Mouse (Mus musculus): ENCODE results near the gene Nub1.

Gene Nub1

DNA sequence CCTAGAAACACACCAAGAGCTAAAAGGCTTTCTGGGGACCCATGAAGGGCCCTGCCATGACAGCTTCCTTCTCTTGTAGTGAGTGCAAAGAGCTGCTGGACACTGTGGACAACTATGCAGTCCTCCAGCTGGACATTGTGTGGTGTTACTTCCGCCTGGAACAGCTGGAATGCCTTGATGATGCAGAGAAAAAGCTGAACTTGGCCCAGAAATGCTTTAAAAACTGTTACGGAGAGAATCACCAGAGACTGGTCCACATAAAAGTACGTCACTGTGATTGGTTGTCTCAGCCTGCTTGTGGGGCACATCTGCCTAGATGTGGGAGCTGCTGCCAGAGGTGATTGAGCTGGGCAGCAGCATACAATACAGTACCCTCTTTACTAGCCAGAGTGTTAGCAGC lies 15.9 kb downstream of the Nub1 start:
- no peak for DNase-seq (ENCODE audit: low read depth, low spot score)

DNA sequence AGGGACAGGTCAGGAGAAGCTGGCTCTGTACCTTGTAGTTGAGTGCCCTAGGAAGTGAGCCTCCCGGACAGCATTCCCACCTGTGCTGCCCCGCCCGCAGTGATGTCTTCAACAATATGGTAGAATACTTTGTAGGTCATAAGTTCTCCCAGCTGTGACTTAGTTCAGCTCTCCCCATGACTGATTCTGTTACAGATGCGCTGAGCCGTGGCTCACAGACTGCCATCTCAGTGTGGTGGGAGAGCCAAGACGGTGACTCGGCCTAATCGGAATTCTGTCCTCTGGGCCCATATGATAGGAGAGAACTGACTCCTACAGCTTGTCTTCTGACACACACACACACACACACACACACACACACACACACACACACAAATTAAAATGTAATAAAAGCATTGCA lies 19.3 kb downstream of the Nub1 start:
- no peak for DNase-seq (ENCODE audit: low read depth, low spot score)

DNA sequence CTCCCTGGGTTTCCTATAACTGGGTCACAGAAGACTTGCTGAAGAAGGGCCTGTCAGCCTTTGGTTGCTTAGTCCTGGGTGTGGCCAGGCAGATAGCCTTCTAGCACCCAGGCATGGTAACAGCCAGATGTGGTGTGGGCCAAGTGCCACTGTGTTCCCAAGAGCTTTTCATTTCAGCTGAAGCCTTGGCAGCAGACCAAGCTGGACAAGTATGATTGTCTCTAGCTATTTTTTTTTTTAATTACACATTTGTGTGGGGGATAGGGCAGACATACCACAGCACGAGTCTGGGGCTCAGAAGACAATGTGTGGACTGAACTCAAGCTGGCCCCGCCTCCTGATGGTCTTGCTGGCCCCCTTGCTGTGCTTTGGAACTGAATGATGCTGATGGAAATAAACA lies 24.6 kb downstream of the Nub1 start:
- no peak for DNase-seq (ENCODE audit: low read depth, low spot score)

DNA sequence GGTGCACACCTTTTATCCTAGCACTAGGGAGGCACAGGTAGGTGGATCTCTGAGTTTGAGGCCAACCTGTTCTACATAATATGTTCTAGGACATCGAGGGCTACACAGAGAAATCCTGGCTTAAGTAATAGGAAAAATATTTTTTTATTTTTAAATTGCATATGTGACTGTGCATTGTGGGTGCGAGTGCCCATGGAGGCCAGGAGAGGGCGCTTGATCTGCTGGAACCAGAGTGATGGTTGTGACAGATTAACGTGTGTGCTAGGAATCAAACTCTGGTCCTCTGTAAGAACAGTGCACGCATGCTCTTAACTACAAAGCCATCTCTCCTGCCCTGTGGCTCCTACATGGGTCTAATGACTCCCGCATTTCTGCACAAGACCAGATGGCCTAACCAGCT lies 26.3 kb downstream of the Nub1 start:
- DNase-seq (ENCODE audit: low read depth, low spot score), result no peak

DNA sequence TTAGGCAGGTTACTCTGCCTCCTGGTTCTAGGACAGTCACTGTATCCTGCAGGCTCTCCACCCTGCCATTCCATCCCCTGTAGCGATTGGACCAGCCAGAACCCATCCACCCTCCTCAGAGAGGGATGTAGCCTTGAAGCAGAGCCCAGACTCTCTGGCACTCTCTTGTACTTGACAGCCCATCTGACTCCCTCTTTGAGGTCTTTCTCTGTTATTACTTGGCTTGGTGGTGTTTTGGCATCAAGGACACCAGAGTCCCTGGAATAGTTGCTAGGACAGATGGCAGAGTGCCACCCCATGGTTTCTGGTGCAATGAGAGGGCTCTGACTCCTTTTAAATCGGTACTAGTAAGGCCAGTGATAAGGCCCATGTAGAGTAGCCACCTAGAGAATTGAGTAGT lies 27.9 kb downstream of the Nub1 start:
- DNase-seq (ENCODE audit: low read depth, low spot score), result no peak

DNA sequence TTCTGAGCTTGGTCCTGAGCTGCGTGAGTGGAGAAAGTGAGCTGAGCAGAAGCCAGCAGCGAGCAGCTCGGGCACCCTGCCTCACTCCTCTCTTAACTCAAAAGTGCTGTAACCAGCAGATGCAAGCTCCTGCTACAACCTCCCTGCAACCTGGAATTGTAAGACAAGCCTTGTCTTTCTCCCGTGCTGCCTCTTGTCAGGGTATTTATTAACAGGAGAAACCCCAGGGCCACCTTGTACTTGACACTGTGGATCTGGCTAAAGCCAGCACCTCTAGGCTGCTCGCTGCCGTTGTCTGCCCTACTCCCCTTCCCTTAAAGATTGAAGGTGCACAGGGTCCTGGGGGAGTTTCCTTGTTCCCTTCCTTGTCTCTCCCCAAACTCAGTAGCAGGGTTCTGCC lies 28.7 kb downstream of the Nub1 start:
- DNase-seq (ENCODE audit: low read depth, low spot score), result no peak

DNA sequence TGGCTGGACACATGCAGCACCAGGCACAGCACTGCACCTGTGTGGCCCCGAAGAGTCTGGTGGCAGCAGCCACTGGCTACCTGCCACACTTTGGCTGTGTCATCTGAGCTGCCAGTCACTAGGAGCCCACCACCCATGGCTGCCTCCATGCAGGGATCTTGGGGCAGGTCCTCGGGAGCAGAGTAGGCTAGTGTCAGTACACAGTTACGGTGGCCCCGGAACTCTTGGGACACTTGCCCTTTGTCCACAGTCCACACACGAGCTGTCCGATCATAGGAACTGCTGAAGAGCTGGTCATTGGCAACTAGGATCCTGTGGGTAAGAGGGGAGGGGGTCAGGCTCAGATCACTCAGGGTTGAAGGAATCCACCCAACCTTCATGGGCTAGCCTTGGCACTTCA lies 32.7 kb downstream of the Nub1 start:
- DNase-seq (ENCODE audit: low read depth, low spot score), result no peak

DNA sequence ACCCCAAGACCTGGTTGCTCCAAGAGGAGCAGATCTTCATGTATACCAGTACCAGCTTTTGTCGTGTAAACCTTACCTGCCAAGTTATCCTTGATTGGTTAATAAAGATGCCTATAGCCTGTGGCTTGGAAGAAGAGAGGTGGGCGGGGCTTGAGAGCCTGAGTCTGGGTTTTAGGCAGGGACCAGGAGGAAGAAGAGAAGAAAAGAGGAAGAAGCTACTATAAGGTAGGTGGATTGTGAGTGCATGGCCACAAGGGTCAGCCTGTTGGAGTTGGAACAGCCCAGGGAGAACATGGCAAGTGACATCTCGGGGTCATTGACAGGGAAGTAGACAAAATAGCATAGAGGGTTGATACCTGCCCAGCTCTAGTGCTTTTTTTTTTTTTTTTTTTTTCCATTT lies 34.5 kb downstream of the Nub1 start:
- DNase-seq (ENCODE audit: low read depth, low spot score), result no peak

DNA sequence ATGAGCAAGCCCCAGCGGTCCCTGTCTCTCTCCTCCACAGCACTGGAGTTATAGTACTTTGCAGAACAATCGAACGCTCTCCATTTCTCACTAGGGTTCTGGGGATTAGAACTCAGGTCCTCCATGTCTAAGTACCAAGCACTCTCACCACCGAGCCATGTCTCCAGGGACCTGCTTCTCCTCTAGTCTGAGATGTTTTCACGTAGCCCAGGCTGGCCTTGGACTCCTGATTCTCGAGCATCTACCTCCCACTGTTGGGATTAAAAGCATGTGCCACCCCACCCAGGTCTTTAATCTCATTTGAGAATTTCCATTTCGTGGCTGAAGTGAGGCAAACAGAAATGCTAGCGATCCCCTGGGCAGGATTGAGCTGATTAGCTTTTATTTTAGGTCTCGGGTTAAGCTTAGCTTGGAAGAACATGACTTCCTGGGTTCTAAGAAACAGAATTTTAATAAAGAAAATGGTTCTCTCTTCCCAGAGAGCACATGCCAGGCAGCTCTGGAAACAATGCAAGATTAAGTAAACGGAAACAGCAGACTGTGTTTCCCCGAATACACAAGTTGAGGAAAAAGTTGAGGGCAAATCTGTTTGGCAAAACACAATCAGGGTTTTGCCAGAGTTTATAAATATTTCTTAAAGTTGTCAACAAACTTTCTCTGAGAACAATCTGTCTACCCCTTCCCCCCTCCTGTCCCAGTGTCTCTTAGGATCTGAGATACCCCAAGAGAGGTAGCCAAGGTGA lies 38.4 kb downstream of the Nub1 start:
- no peak for DNase-seq (ENCODE audit: low read depth, low spot score)

DNA sequence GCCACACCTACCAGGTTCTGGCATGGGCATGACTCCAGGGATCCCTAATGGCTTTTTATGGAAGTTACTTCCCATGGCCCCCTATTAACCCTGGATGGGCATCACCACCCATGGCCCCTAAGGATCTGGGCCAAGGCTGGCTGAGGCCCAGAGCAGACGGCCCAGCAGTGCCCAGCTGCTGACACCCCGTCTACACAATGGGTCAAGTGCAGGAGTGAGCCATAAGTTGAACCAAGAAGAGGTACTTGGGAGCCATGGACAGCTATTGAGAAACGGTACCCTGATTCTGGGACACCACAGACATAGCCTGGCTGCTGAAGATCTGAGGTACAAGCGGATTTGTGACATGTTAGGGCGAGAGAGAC lies 38.9 kb downstream of the Nub1 start:
- DNase-seq (ENCODE audit: low read depth, low spot score), result no peak

DNA sequence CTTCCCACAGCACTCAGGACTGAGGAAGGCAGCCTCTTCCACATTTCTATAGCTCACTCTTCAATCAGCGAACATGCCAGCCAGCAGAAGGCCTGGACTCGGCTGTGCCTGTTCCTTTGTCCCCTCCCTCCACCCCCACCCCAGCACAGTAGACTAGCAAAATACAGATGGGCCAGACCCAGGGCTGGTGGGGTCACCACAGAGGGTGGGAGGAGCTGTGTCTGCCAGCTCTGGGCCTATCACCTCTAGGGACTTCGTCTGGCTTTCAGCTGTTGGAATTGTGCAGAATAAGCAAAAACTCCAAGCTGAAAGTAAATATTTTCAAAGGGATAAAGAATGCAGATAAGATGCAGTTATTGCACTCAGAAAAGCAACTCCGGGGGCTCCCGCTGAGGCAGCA lies 39.5 kb downstream of the Nub1 start:
- DNase-seq (ENCODE audit: low read depth, low spot score), result no peak

DNA sequence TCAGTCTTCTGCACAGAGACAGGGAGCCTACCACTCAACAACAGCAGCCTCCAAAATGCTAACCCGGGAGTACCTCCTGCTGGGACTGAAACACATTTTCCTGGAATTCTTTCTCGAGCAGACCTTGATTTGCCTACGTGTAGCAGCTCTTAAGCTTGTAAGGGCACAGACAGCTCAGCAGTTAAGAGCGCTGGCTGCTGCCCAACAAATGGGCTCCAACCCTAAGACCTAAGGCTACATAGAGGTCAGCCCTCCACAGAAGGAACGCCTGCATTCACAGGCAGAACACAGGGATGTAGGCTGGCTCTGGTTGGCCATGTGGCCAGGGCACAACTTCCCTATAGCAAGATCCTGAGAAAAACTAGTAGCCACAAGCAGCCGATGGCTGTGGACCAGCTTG lies 40.6 kb downstream of the Nub1 start:
- no peak for DNase-seq (ENCODE audit: low read depth, low spot score)

DNA sequence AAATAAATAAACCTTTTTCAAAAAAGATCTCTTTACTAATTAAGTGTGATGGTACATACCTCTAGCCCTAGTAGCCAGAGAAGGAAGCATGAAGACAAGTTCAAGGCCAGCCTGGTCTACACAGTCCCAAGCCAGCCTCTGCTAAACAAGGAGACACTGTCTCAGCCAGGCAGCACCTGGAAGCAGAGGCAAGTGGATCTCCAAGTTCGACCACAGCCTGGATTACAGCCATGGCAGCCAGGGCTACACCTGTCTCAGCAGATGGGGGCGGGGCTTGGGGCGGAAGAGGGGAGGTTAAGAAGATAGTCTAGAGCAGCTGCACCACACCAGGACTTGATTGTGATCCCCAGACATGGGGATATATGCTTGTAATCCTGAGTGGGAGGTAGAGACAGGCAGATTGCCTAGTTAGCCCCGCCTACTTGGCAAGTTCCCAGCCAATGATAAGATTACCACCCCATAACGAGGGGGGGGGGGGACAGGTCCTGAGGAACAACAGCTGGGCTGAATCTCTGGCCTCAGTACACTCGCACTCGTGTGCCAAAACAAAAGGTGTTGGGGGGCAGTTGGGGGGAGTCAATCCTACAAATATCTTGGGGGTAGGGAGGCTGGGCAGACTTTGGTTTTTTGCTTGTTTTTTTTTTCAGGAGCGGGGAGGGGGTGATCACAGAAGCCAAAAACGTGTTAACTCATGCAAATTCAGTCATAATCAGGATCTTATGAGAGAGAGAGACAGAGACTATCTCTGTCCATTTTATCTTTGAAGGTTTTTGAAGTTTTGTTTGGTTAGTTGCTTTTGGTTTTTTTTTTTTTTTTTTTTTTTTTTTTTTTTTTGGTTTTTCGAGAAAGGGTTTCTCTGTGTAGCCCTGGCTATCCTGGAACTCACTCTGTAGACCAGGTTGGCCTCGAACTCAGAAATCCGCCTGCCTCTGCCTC lies 41.8 kb downstream of the Nub1 start:
- no peak for DNase-seq (ENCODE audit: low read depth, low spot score)

DNA sequence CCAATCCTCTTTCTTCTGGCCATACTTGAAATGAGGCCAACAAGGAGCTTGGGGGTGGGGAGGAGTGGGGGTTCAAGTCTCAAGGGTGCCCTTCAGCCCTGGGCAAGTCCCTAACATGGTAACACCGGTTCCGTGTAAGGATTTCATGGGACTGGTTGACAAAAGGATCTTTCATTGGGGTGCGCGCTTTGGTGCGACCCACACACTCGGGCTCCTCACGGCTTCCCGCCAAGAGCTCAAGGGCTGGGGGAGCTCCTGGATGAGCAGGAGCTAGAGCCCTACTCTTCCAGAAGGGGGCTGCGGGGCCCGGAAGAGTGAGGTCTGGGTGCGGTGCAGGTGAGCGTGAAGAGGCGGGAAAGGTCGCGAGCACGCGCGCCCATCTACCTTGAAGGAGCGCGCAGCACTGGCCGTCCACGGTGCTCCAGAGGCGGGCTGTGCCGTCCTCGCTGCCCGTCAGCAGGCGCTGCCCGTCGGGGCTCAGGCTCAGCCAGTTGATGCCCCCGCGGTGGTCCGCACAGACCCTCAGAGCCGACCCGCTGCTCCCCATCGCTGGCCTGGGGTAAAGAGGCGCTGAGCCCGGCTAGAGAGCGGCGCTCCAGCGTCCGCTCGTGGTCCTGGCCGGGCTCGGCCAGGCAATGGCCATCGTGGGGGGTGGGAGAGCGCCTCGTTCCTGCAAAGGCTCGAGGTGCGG lies 44.6 kb downstream of the Nub1 start:
- no peak for DNase-seq (ENCODE audit: low read depth, low spot score)

DNA sequence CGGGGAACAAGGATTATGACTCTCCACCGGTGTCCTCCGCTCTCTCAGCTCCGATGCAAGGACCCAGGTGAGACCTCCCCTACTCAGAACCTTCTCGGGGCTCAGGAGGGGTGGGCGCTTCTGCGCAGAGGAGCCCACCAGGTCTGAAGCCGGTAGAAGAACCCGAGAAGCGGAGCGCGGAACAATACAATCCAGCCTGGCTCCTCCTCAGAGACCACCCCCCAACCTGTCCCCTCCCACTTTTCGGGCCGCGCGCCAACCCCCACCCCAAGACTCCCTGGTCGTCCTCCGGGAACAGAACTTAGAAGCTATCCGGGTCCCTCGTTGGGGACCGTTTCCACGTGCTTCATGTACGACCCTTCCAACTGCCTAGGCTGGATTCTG lies 45.1 kb downstream of the Nub1 start, which contains the start of gene Wdr86:
Gene Wdr86, minus strand, starts transcription at position 240 of the 384 bp plus-strand sequence.
- no peak for DNase-seq (ENCODE audit: low read depth, low spot score)

DNA sequence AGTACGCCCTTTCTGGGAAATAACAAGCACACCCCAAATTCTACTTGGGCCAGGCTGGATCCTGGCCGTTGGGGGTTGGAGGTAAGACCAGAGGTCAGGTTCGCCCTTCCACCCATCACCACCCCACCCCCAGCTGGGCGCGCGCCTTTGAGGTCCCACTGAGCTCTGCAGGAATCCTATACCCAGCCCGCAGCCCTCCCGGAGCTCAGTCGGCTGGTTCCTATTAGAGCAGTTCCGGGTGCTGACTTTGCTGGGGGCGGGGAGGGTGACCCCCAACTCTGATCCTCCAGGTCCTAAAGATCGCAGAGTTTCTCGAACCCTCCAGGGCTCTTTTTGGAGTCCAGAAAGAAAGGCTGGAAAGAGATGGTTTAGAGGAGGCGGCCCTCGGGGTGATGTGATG lies 45.7 kb downstream of the Nub1 start:
- DNase-seq (ENCODE audit: low read depth, low spot score), result no peak

DNA sequence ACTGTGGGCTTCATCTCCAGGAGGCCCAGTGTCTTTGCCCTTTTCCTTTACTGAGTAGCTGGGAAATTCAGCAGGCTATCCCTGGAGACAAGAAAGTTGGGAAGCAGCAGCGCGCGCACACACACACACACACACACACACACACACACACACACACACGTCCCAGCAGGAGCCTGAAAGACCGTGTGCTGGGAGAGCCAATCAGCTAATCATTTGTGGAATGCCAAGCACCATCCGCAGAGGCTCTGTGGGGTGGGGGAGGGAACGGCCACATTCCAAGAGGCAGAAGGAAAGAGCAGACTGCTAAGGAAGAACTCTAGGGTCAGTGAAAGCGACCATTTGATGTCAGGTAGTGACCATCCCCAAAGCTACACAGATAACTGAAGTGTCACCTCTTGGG lies 47.8 kb downstream of the Nub1 start:
- no peak for DNase-seq (ENCODE audit: low read depth, low spot score)

DNA sequence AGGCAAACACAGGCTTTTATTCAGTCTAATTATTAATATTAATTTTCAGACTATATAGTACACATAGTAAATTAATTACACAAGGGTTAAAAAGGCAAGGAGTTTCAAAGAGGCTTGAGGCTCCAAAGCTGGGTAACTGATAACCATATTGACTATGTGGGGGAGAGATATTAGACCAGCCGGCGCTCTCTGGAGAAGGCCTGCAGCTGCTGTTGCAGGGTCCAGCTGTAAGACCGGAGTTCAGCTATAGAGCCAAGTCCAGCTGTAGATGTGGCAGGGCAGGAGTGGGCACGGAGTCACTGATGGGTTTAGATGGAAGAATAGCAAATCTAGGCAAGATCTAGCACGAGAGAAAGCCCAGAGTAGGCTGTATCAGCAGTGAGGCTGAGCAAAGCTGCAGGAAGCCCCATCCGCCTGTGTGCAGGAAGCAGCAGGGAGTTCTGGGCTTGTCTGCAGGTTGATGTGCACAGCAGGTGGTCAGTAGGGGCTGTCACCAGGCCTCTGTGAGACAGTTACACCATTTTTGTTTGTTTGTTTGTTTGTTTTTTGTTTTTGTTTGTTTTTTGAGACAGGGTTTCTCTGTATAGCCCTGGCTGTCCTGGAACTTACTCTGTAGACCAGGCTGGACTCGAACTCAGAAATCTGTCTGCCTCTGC lies 48.6 kb downstream of the Nub1 start:
- no peak for DNase-seq (ENCODE audit: low read depth, low spot score)

DNA sequence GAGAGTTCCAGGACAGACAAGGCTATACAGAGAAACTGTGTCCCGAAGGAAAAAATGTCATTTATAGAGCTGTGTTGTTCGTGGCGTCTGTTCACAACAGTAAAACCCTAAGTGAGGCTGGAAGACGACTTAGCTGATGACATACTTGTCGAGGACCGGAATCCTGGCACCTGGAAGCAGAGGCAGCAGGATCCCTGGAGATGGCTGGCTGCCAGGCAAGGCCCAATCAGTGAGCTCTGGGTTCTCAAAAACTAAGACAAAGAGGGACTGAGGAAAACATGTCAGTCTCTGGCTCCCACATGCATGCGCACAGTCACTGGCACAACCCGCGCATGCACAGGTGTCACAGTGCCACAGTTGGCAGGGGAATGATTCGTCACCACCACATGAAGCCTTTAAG lies 52.3 kb downstream of the Nub1 start:
- no peak for DNase-seq (ENCODE audit: low read depth, low spot score)

DNA sequence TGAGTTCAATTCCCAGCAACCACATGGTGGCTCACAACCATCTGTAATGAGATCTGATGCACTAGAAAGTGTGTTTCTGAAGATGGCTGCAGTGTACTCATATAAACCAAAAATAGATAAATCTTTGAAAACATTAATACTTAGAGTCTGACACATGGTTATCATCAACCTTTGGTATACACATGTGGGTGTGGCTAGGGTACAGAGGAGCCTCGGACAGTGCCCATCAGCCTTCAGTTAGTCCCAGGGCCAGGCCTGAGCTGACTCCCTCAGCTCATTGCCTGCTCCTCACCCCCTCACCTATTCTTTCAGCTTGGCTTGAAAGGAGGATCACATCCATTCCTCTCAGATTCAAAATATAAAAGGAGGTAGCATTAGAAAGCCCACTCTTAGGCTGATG lies 53.2 kb downstream of the Nub1 start:
- no peak for DNase-seq (ENCODE audit: low read depth, low spot score)

DNA sequence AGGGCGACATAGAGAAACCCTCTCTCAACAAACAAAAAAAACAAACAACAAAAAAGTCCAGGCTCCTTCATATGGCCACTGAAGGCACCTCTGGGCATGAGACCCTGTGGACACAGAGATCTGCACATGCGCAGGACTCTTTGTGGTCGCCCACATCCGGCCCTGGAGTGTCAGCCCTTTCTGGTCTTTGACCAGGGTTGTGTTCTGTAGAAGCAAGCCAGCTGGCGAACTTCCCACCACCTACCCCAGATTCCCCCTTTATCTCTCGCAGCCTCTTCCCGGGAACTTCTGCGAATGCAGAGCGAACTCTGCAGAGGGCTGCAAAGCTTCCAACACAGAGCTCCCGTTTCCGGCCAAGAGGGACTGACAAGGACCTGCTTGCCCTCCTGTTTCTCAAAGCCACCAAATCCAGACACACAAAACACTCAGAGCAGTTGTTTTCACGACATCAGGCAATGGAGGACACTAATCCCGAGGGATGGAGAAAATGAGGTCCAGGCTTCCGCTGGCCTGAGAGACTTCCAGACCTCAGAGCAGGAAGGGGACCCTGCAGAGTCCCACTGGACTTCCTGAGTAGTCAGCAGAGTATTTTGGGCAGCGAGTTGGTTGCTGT lies 53.9 kb downstream of the Nub1 start:
- no peak for DNase-seq (ENCODE audit: low read depth, low spot score)

Measured in embryo, embryonic 11.5 days (tissue).